Mouse (Mus musculus) heart, adult 11 months (tissue): ENCODE measurements around the gene Abca2.

Source experiments
- DNase-seq: peaks from one replicate; pipeline ENCODE4 v3.0.0; 2022

Gene Abca2

DNA sequence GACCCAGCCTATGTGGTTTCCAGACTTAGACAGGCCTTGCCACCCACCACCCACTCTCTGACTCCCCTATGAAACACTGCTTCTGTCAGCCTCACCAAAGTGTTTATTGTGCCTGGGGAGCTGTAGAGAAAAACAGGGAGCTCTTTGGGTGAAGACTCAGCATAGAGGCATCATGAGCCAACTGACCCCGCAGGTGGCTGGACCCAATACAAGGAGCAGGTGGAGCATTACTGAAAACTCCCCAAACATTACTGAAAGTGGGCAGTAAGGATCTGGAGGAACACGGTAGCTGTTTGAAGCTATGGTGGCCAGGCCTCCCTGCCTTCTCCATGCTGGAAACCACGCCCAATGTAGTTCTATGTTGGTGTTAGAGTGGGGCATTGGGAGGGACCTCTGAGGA, 35.1 kb downstream of the Abca2 start:
- no peak for DNase-seq

DNA sequence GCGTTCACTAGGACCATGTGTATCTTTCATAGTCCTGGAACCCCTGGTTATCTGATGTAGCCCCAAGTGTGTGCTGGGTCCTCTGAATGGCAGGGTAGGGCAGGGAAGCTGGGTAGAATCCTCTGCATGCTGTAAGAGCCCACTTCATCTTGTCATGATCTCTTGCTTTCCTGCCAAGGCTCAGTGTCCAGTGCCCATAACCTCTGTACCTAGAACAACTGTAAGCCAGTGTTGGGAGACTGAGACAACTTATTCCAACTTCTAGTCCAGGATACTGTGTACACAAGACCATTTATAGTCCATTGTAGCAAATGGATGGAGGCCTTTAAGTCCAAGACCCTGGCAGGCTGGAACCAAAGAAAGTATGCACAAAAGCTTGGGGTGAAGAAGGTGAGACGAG, 36.8 kb downstream of the Abca2 start:
- DNase-seq: no peak

DNA sequence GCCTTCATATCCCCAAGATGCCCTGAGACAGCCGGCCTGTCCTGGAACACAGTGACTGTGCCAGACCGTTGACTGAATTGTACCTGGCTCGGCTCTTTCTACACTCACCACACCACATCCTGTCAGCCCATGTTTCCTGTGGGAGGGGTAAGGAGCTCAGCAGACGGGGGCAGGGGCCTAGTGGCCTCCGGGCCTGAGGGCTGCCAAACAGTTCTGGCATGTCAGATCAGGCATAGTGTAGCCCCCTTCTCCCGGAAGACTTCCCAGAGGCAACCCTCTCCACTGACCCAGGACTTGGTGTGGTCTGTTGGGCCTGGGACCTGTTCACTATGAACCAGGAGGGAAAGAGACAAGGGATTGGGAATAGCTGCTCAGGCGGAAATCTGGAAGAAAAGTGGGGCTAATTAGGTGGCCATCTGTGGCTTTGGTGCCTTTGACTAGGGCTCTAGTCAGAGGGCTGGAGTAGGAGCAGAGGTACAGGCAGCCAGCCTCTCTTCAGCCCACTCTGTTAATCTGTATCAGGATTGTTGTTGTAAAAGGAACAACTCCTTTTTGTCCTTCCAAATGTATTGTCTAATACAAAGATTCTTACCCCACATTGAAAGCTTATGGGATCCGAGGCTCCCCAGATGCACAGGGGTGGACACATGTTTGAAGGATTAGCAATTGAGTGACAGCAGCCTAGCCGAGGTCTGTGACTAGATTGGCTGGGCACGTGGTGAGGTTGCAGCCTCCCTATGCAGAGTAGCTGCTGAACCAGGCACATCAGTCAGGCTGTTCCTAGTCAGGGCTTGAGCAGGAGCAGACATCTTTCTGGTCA, 37.5 kb downstream of the Abca2 start:
- DNase-seq: peak; percentile 91

DNA sequence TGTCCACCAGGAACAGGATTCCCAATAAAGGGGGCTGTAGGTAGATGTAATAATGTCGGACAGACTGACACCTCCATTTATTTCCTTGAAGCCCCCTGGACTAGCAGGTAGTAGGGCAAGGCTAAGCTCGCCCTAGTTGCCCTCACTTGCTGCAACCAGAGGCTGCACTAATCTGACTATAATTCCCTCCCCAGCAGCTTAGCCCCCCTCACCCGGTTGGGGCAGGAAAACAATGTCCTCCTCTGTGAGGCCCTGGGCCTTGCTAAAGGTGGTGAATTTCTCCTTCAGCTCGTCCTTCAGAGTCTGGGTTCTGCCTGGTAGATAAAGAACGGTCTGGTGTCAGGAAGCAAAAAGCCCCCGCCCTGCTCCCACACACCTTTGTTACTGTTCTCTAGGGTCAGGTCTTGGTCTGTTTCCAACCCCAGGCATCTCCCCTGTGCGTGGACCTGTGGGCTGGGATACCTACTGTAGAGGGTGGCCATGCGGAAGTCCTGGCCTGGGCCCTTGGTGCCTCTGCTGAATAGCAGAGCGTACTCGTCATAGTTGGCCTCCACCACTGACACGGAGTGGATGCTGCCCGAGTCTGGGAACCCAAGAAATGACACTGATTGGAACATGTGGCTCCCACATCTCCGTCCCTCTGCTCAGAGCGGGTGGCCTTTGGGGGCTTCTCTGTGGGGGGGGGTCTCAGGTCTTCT, 39.3 kb downstream of the Abca2 start:
- DNase-seq: no peak

DNA sequence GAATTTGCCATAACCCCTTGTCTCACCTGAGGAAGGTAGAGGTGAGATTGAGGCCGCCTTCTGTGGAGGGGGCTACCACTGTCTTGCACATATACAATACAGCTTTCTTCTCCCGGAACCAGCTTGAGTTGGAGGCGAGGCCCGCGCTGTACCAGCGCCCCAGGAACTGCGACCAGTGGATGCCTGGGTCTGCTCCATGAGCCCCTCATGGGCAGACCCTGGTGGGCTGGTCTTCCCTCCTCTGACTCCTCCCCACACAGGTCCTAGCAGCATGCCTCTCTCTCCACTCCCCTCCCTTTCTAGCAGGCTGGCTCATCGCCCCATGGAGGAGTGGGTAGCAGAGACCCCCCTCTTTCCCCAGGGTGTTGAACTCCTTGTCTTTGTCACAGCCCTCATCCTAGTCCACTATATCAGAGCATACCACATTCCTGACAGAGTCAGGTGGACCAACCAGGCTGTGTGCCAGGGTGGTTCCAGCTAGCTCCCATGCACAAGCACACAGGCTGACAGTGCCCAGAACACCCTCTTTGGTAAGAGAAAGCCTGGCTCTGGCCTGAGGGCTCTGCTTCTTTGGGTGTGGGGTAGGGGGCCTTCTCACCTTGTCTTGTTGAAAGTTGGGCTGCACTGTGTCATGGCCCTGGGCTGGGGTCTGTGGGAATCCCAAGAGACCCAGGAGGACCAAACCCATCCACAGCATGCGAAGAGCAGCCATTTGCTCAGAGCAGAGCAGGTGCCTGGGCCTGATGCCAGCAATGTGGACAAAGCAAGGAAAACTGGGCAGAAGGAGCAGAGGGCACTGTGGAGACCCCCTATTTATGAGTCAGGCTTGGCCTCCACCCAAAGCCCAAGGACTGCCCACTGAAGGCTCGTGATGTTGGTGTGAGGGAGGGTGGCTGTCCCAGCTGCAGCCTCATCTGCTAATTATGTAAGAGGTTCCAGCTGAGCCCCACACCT, 40.7 kb downstream of the Abca2 start:
- peak; percentile 97 for DNase-seq

DNA sequence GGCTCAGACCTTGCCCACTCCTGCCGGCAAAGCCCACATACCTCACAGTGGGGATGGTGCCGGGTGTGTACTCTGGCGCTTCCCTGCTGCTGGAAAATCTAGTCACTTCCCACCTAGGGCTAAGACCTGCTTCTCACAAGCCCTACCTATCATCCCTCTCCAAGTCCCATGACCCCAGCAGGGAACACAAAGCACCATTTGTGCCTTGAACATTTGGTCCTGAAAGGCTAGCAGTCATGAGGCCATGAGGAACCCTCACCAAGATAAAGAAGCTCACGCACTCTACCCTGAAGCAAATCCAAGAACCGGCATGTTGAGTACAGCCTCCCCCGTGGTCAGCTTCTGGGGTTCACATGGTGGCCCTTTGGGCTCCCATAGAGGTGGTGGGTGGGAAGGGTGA, 41.5 kb downstream of the Abca2 start, which contains the start of gene Ptgds:
TSS of gene Ptgds (minus strand) at position 78 of the 400 bp plus-strand sequence.
- peak; percentile 97 for DNase-seq

DNA sequence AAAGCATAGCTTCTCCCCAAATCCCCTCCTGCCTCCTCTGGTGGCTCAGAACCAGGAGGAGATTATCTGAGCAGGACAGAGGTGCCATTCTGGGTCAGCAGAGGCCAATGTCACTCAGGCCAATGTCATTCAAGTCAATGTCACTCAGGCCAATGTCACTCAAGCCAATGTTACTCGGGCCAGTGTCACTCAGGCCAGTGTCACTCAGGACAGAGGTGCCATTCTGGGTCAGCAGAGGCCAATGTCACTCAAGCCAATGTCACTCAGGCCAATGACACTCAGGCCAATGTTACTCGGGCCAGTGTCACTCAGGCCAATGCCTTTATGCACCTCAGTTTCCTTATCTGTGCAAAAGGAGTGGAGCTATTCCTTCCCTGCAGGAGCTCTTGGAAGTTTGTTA, 44.0 kb downstream of the Abca2 start:
- DNase-seq: no peak

DNA sequence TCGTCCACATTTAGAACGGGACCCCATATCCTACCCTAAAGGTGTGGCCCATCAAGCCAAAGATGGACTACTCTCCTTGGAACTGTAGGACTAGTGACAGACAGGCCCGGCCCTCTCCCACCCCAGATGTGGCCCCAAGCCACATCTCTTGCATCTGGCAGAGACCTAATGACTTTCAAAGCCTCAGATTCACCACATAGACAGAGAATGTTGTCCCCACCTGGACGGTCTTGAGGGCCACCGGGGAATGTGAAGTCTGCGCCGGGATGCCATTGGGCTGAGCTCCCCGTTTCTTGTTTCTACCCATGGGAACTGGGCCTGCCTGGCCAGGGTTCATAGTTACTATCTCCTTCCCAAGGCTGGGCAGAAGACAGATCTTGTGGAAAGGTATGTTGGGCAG, 49.0 kb downstream of the Abca2 start:
- no peak for DNase-seq

DNA sequence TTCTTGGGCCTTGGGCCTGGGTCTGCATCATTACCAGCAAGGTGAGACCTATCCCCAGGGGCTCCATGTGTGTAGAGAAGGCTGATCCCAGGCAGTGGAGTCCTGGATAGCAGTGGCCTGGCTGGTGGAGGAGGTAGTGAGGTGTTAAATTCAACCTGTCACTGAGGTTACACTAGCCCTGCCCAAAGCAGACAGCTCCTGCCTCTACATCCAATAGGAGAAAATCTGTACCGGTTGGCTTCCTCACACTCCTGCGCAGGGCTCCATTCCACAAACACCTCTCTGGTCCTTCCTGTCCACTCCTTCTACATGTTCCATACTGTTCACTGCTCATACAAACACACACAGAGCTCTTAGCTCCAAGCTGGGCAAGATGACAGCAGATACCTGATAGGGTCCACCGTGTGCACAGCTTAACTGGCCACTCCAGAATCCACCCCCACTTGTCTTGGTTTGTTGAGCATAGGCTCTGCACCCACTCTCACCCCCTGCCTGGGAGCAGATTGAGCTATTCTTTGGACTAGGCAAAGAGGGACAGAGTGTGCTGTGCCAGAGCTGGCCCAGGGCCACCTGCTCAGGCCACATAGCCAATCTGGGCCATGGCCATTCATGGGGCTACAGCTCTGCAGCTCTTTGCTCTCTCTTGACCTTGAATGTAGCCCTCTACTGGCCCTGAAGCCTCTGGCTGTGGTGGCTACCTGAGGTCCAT, 49.6 kb downstream of the Abca2 start:
- peak; percentile 98 for DNase-seq

DNA sequence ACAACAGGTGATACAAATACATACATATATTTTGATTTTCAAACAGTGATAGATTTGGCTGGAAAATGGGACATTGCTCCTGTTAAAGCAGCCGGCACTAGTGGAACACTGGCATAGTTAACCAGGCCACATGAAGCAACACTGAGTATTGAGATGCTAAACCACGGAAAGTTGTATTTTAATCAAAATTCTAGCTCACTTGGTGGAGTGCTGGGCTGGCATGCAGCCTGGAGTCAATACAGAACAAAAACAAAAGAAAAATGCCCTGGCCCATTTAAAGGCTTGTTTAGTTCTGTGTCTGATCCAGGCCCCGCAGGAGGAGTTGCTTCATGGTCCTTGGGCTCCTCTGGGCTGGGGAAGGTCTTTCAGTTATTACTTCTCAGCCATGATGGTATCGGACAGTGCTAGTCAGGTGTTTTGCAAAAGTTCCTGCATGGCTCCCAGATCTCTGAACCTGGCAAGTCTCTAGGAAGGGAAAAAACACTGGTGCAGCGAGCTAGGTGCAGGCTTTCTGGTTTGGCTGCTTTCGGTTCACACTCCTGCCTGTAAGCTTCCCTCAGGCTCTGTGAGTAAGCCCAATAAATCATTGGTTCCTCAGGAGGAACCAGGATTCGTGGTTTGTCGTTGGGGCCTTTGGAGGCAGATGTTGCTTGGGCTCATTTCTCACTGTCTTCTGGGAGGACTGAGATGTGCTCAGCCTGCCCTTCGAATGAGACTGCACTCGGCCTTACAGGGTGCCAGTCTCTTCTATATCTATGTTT, 51.2 kb downstream of the Abca2 start:
- DNase-seq: no peak

DNA sequence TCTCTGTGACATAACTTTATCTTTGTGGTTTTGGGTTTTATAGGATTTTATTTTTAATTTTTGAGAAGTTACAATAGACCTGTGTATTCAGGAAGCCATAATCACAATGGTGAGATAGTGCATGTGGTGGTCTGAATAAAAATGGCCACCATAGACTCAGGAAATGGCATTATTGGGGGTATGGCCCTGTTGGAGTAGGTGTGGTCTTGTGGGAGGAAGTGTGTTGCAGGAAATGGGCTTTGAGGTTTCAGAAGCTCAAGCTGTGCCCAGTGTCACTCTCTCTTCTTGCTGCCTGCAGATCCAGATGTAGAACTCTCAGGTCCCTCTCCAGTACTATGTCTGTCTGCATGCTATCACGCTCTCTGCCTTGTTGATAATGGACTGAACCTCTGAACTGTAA, 52.0 kb downstream of the Abca2 start:
- no peak for DNase-seq

DNA sequence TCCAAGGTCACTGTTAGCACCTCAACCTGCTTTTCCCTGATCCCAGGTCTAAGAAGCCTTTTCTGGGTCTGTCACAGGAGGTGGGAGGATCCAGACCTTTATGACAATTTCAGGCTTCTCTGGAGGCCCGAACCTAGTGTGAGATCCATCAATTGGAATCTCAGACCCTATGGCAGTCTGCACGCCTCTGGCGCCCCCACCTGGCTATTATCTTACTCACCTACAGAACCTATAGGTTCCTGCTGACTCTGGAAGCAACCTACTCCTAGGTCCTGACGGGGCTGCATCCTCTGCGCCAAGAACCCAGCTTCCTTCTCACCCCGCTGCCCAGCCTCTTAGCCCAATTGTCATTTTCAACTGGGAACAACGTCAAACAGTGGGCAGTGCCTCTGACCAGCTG, 54.5 kb downstream of the Abca2 start:
- DNase-seq: no peak

DNA sequence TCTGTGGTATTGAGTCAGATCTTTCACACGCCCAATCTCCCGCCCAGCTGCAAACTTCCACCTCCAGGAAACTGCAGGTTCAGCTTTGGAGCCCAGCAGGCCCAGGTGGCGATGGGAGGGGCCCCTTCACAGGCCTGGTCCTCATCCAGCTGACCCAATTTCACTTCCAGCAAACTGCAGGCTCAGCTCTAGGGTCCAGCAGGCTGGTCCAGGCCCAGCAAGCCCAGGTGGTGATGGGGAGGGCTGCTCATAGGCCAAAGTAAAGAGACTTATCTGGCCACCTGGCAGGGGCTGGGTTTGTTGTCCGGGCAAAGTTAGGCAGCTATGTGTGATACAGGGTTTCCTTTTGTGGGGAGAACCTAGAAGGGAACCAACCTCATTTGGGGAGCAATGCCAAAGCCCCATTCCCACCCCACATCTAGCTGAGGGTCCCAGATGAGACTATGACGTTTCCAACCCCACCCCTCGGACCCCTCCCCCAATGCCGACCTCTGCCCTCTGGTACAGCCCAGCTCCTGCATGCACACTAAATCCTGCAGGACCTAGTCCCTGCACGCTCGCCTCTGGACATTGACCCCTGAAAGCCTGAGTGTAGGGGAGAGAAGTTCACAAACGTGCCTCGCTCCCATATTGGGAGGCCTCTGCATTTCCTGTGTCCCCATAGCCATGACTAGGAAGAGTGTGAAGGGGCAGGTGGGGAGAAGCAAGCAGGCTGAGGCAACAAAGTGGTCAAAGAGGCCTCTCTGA, 56.6 kb downstream of the Abca2 start:
- DNase-seq: no peak

DNA sequence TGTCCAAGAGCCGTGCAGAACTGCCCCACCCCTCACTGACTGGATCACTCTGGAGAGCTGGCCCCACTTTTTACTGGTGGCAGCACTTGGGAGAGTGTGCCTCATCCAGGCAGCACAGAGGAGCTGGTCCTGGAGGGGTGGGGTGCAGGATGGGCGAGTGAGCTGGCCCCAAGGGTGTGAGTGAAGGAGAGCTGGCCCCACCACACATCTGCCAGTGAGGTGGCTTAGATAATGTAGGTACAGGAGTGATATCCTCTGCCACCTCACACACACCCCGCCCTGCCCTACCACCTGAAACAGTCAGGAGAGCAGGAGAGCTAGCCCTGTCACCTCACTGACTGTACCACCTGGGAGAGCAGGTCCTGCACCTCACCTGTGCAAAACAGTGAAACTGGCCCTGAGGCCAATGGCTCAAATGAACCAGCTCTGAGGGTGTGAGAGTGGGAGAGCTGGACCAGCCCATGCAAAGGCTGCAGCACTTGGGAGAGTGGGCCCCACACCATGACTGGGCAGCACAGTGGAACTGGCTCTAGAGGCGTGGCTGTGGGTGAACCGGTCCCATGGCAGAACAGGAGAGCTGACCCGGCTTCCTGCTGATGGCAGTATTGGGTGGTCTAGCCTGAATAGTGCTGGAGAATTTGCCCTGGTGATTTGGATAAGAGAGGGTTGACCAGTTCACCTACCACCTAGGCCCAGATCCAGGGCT, 59.6 kb downstream of the Abca2 start:
- DNase-seq: no peak

DNA sequence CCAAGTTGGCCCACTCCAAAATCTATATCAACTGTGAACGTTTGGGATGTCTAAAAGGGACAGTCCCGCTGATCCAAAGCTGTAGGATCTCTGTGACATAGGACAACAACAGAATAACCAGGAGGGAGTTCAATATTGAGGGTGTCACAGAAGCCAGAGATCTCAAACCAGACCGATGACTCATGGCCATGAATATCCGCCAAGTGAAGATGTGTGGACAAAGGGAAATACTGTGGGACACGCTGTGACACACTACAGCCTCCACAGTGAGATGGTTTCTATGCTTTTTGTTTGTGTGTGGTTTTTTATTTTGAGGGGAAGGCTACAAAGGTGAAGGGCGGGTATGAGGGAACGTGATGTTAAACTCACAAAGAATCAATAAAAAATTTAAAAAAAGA, 60.2 kb downstream of the Abca2 start:
- no peak for DNase-seq

DNA sequence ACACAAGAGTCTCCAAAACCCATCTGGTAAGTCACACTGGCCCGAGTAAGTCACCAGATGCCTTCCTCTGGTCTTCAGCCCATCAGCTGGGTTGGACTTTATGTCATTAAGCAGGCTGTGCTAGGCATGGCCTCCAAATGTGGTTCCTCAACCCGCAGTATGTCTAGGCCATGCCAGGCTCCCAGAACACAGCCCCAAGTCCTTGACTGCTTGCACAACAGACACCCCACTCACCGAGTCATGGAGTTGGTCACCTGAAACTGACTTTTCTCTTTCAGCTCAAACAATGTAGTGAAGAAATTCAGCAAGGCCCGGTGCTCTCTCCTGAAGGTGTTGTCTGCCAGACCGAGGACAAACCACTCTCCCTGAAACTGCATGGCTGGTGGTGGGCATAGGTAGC, 64.5 kb downstream of the Abca2 start:
- no peak for DNase-seq

DNA sequence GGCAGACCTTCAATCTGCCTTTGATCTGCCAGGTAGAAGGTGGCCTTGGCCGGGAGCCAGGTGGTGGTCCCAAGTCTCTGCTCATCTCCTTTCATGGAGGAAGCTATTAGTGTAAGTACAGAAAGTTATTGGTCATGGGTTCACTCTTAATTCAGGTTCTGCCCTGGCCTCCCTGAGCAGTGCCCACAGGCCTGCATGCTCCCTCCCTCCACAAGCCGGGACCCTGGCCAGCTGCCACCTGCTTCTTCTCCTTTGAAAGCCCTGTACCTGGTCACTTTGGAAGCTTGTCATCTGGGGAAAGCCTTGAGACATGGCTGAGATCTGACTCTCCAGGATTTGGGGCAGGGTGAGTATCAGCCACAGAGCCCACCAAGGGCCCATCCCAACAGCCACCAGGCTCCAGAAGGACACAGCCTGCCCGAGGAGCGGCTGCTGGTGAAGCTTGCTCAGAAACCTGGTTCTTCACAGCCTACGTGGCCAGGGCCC, 65.0 kb downstream of the Abca2 start, which contains the start of gene Lcn12:
TSS of gene Lcn12 (minus strand) at position 436 of the 486 bp plus-strand sequence.
- DNase-seq: no peak

DNA sequence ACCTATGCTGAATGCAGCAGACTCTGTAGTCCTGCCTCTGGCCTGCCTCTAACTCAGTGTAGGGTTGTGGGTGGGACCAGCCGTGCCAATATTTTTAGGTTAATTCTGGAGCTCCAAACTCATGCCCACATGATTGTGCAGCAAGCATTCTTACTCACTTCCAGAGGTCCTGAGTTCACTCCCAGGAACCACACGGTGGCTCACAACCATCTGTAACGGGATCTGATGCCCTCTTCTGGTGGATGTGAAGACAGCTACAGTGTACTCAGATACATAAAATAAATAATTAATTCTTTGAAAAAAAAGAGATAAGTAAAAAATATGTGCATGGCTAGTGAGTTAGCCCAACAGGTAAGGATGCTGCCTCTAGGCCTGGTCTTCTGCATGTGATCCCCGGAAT, 68.0 kb downstream of the Abca2 start:
- DNase-seq: no peak
